9 mouse cellular contexts compared by ENCODE assay signal in genomic region chr3:42110976-42111847, GRCm38 (mm10).
A peak's percentile ranks its signal among the peaks of the same experiment; 100 is the strongest.
DNase-seq lines count a peak whose midpoint lies in the region; ATAC-seq and TF ChIP-seq lines count a peak whose summit lies in the region.
"Had no signal": no experiment of that assay in that cellular context is flagged by ENCODE, and none has a peak within 500 bp of the region (broad histone marks: within the 10 kb centered on the region; RNA-seq: fewer than 3 reads in every experiment).

No protein-coding gene starts in this region.

- ATAC-seq in kidney, embryonic 16.5 days (ENCODE audit: low FRiP score, low TSS enrichment): peak; percentile 88; the same call in 1 of the 2 replicates

- DNase-seq in heart, adult 2 months: no peak
- no peak for DNase-seq in heart, postnatal 25 days (ENCODE audit: low spot score)
- DNase-seq in gastrocnemius, postnatal 4 days (ENCODE audit: low spot score in 2 of 2): peak; percentile 17 to 30
- peak; percentile 43 for DNase-seq in liver, adult 2 months (ENCODE audit: extremely low read depth, low read depth, low spot score)
- no peak for DNase-seq in thymus, postnatal 4 days

- H3K79me2 ChIP-seq in heart, adult 2 months (replicated peaks; ENCODE audit: control insufficient read depth, insufficient read depth, low read length): no peaks in the 10 kb centered on the region
- no peaks in the 10 kb centered on the region for H3K79me2 ChIP-seq in liver, adult 2 months (ENCODE audit: control insufficient read depth, insufficient read depth, low read length)

- no peaks in the 10 kb centered on the region for H3K4me1 ChIP-seq in heart, adult 2 months (ENCODE audit: control insufficient read depth, insufficient read depth, low read length)
- H3K4me1 ChIP-seq in cortical plate, adult 2 months (ENCODE audit: control insufficient read depth, insufficient read depth, low read length): no peaks in the 10 kb centered on the region
- H3K4me1 ChIP-seq in kidney, embryonic 16.5 days (ENCODE audit: insufficient read depth, low read length): no peaks in the 10 kb centered on the region
- no peaks in the 10 kb centered on the region for H3K4me1 ChIP-seq in liver, adult 2 months (ENCODE audit: control insufficient read depth, insufficient read depth, low read length)
- H3K4me1 ChIP-seq in olfactory bulb, adult 2 months (ENCODE audit: control insufficient read depth, insufficient read depth, low read length): no peaks in the 10 kb centered on the region; the same call in 1 of the 2 replicates

- peak overlapping the region; percentile 39 for H3K4me2 ChIP-seq in kidney, embryonic 16.5 days (replicated peaks; ENCODE audit: low read depth, low read length)

- no peaks in the 10 kb centered on the region for H3K27me3 ChIP-seq in heart, adult 2 months (ENCODE audit: control insufficient read depth, insufficient read depth, low read length)
- H3K27me3 ChIP-seq in kidney, embryonic 16.5 days (ENCODE audit: insufficient read depth, low read length): no peaks in the 10 kb centered on the region
- no peaks in the 10 kb centered on the region for H3K27me3 ChIP-seq in liver, adult 2 months (ENCODE audit: control insufficient read depth, insufficient read depth, low read length)

- no peak for TF ChIP-seq EP300 in heart, adult 2 months (IDR thresholded peaks at IDR 0.05; ENCODE audit: insufficient read depth, low read depth, low read length)

- no peak overlapping the region for H3K27ac ChIP-seq in heart, adult 2 months
- H3K27ac ChIP-seq in cortical plate, adult 2 months (ENCODE audit: insufficient read depth, low read length): no peak overlapping the region
- H3K27ac ChIP-seq in kidney, embryonic 16.5 days (ENCODE audit: low read length): no peak overlapping the region
- no peak overlapping the region for H3K27ac ChIP-seq in liver, adult 2 months (replicated peaks; ENCODE audit: insufficient read depth, low read depth, low read length)
- H3K27ac ChIP-seq in olfactory bulb, adult 2 months (ENCODE audit: insufficient read depth, low read depth, low read length): no peak overlapping the region
- H3K27ac ChIP-seq: macrophage had no signal

- H3K9me3 ChIP-seq in kidney, embryonic 16.5 days (ENCODE audit: low read length): no peaks in the 10 kb centered on the region

- no peaks in the 10 kb centered on the region for H3K36me3 ChIP-seq in heart, adult 2 months (ENCODE audit: control insufficient read depth, insufficient read depth, low read length)
- no peaks in the 10 kb centered on the region for H3K36me3 ChIP-seq in kidney, embryonic 16.5 days (ENCODE audit: insufficient read depth, low read length)
- H3K36me3 ChIP-seq in liver, adult 2 months (ENCODE audit: control insufficient read depth, insufficient read depth, low read length): no peaks in the 10 kb centered on the region

- H3K4me3 ChIP-seq in heart, adult 2 months: no peak overlapping the region
- no peak overlapping the region for H3K4me3 ChIP-seq in cortical plate, adult 2 months (ENCODE audit: insufficient read depth, low read length)
- H3K4me3 ChIP-seq in kidney, embryonic 16.5 days (ENCODE audit: low read length): no peak overlapping the region
- no peak overlapping the region for H3K4me3 ChIP-seq in liver, adult 2 months (ENCODE audit: insufficient read depth, low read depth, low read length)
- H3K4me3 ChIP-seq in olfactory bulb, adult 2 months (ENCODE audit: insufficient read depth, low read depth, low read length): no peak overlapping the region

- no peak overlapping the region for H3K9ac ChIP-seq in heart, adult 2 months (ENCODE audit: low read depth, low read length)
- H3K9ac ChIP-seq in kidney, embryonic 16.5 days (replicated peaks; ENCODE audit: low read length): no peak overlapping the region
- no peak overlapping the region for H3K9ac ChIP-seq in liver, adult 2 months (ENCODE audit: low read depth, low read length)

- TF ChIP-seq CTCF in heart, adult 2 months (IDR thresholded peaks at IDR 0.05): peak; percentile 55
- TF ChIP-seq CTCF in cortical plate, adult 2 months (IDR thresholded peaks at IDR 0.05; ENCODE audit: extremely low read depth, insufficient read depth, low read length): peak; percentile 91
- peak; percentile 69 for TF ChIP-seq CTCF in liver, adult 2 months (IDR thresholded peaks at IDR 0.05; ENCODE audit: low read depth, low read length)
- TF ChIP-seq CTCF in olfactory bulb, adult 2 months (IDR thresholded peaks at IDR 0.05; ENCODE audit: insufficient read depth, low read depth, low read length): 0 out of 2 replicates have a peak, but pooled peaks have one; percentile 28

- 44% methylated on average over 13 of the region's 13 CpGs for WGBS in heart, adult 2 months
- 36% methylated on average over 13 of the region's 13 CpGs for WGBS in kidney, embryonic 16.5 days
- 42% methylated on average over 13 of the region's 13 CpGs for WGBS in liver, adult 2 months
- WGBS in olfactory bulb, adult 2 months: 30% methylated on average over 13 of the region's 13 CpGs

- intact Hi-C loops in heart, adult 2 months (cut with DNase I): no loop called here
- intact Hi-C loops in heart, postnatal 25 days (cut with DNase I): no loop called here

- TF ChIP-seq POLR2A in heart, adult 2 months (IDR thresholded peaks at IDR 0.05; ENCODE audit: insufficient read depth, low read depth, low read length): no peak
- TF ChIP-seq POLR2A in cortical plate, adult 2 months (IDR thresholded peaks at IDR 0.05; ENCODE audit: extremely low read depth, insufficient read depth, low read length): no peak
- no peak for TF ChIP-seq POLR2A in liver, adult 2 months (IDR thresholded peaks at IDR 0.05; ENCODE audit: extremely low read depth, insufficient read depth, low read length)
- TF ChIP-seq POLR2A in olfactory bulb, adult 2 months (IDR thresholded peaks at IDR 0.05; ENCODE audit: insufficient read depth, low read depth, low read length): no peak

Comparison
In these comparisons a context has a peak if more than half of its experiments do, and no peak if none do; other contexts are left out.
1. DNase-seq: peak in gastrocnemius, postnatal 4 days (2 of 2) and liver, adult 2 months (single experiment); none in heart, adult 2 months (0 of 2), heart, postnatal 25 days (single experiment) and thymus, postnatal 4 days (single experiment).
2. CTCF ChIP-seq: peak in every context shown above with its lines; median percentile 91 in cortical plate, adult 2 months; 69 in liver, adult 2 months; 55 in heart, adult 2 months; 28 in olfactory bulb, adult 2 months.